10 mouse cellular contexts compared by ENCODE assay signal in the genomic region with DNA sequence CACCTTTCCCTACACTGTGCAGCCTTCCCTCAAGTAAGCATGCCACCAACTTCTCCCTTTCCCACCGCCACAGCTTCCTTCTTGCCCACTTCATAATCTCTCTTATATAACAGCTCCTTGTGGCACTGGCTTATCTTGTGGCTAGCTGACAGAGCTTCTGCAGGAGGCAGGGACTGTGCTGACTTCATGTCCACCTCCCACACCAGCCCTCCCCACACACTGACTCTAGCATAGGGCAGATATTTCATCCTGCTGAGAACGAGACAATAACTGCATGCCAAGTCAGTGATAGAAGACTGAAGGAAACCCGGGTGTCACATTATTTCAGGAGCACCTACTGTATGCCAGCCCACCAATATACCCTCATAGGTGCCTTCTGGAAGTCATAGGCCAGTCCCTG. TPM values are rescaled to one million over a fixed set of nuclear protein-coding genes. Genes with fewer than 3 reads are reported as not detected.
A peak's percentile ranks its signal among the peaks of the same experiment; 100 is the strongest.
DNase-seq lines count a peak whose midpoint lies in the region; ATAC-seq and TF ChIP-seq lines count a peak whose summit lies in the region.
"Had no signal": no experiment of that assay in that cellular context is flagged by ENCODE, and none has a peak within 500 bp of the region (broad histone marks: within the 10 kb centered on the region; RNA-seq: fewer than 3 reads in every experiment).

No protein-coding gene starts in this region.

- 0 out of 2 replicates have a peak overlapping the region, but pooled peaks have one; percentile 3 for H3K9ac ChIP-seq in intestine, postnatal 0 days (ENCODE audit: low read depth, low read length)
- H3K9ac ChIP-seq: midbrain, embryonic 12.5 days had no signal

- no peak for ATAC-seq in intestine, postnatal 0 days

- peak overlapping the region; percentile 84 for H3K27ac ChIP-seq in heart, embryonic 10.5 days
- peak overlapping the region; percentile 61 for H3K27ac ChIP-seq in spleen, adult 2 months (ENCODE audit: insufficient read depth, low read length)
- no peak overlapping the region; the same call in 1 of the 2 replicates for H3K27ac ChIP-seq in intestine, postnatal 0 days (ENCODE audit: low read depth, low read length)
- H3K27ac ChIP-seq: midbrain, embryonic 12.5 days had no signal

- 59% methylated on average over 3 of the region's 3 CpGs for WGBS in heart, embryonic 10.5 days
- 54% methylated on average over 3 of the region's 3 CpGs for WGBS in spleen, adult 2 months
- WGBS in intestine, postnatal 0 days: 65% methylated on average over 3 of the region's 3 CpGs

- H3K4me1 ChIP-seq in heart, embryonic 10.5 days: peaks cover 40% of the 10 kb centered on the region
- H3K4me1 ChIP-seq in spleen, adult 2 months (ENCODE audit: control insufficient read depth, insufficient read depth, insufficient read length): peaks cover 9% of the 10 kb centered on the region; the same call in 1 of the 2 replicates
- H3K4me1 ChIP-seq in intestine, postnatal 0 days (replicated peaks; ENCODE audit: control insufficient read depth, insufficient read depth, low read length): peaks cover 11% of the 10 kb centered on the region

- no peaks in the 10 kb centered on the region for H3K27me3 ChIP-seq in heart, embryonic 10.5 days (ENCODE audit: insufficient read depth, poor library complexity, severe bottlenecking)
- no peaks in the 10 kb centered on the region for H3K27me3 ChIP-seq in spleen, adult 2 months (ENCODE audit: control insufficient read depth, insufficient read depth, low read length)
- no peaks in the 10 kb centered on the region for H3K27me3 ChIP-seq in intestine, postnatal 0 days (replicated peaks; ENCODE audit: control insufficient read depth, insufficient read depth, low read length)
- H3K27me3 ChIP-seq: midbrain, embryonic 12.5 days had no signal

- no peak for TF ChIP-seq POLR2A in spleen, adult 2 months (IDR thresholded peaks at IDR 0.05; ENCODE audit: low read depth, low read length)

- peak overlapping the region; percentile 71 for H3K4me3 ChIP-seq in heart, embryonic 10.5 days
- peak overlapping the region; percentile 2; the same call in 1 of the 2 replicates for H3K4me3 ChIP-seq in spleen, adult 2 months (ENCODE audit: extremely low read depth, insufficient read depth, insufficient read length)
- no peak overlapping the region for H3K4me3 ChIP-seq in intestine, postnatal 0 days (ENCODE audit: low read depth, low read length)
- H3K4me3 ChIP-seq: midbrain, embryonic 12.5 days had no signal

- no peak for DNase-seq in heart, embryonic 10.5 days (ENCODE audit: low spot score)
- no peak for DNase-seq in heart, postnatal 10 days
- no peak for DNase-seq in spleen, adult 2 months (ENCODE audit: low read depth in 1 of 2, low spot score in 2 of 2)
- no peak for DNase-seq in spleen, postnatal 14 days (ENCODE audit: low spot score in 2 of 2)
- peak; percentile 81 for DNase-seq in testis, postnatal 14 days (ENCODE audit: low spot score)
- no peak for DNase-seq in right cerebral cortex, postnatal 4 days
- no peak for DNase-seq in right cerebral cortex, adult 2 months (ENCODE audit: low spot score in 2 of 2)
- DNase-seq: embryo, embryonic 11 days had no signal

- H3K4me2 ChIP-seq in intestine, postnatal 0 days (replicated peaks; ENCODE audit: low read depth): peak overlapping the region; percentile 89; the same call in 1 of the 2 replicates
- H3K4me2 ChIP-seq: midbrain, embryonic 12.5 days had no signal

- intact Hi-C loops in heart, postnatal 10 days (cut with DNase I): loop anchor here (5.0 kb wide), 1 partner anchor 153 kb away; a partner anchor contains a TSS

- no peaks in the 10 kb centered on the region for H3K9me3 ChIP-seq in heart, embryonic 10.5 days
- H3K9me3 ChIP-seq in intestine, postnatal 0 days (ENCODE audit: control insufficient read depth): no peaks in the 10 kb centered on the region
- H3K9me3 ChIP-seq: midbrain, embryonic 12.5 days had no signal

- peaks cover 40% of the 10 kb centered on the region for H3K36me3 ChIP-seq in heart, embryonic 10.5 days
- H3K36me3 ChIP-seq in spleen, adult 2 months (ENCODE audit: control insufficient read depth, insufficient read depth, low read length): peaks cover 24% of the 10 kb centered on the region
- H3K36me3 ChIP-seq in intestine, postnatal 0 days (ENCODE audit: control insufficient read depth, insufficient read depth): peaks cover 38% of the 10 kb centered on the region

- TF ChIP-seq CTCF in spleen, adult 2 months (IDR thresholded peaks at IDR 0.05; ENCODE audit: extremely low read depth, insufficient read depth, insufficient read length, insufficient replicate concordance): no peak
- TF ChIP-seq CTCF in intestine, postnatal 0 days (IDR thresholded peaks at IDR 0.05; ENCODE audit: low read depth): no peak

RNA-seq across cellular contexts. Expression of a gene that starts 4.2 kb away (rescaled TPM):
- polyA plus RNA-seq in heart, embryonic 10.5 days (2016; fragmentation: Nextera tagmentation; extraction: Ambion mirVana): 144 and 157 TPM in 2 replicates
- 10 to 100 TPM; 61.1 to 65.2 TPM for total RNA-seq in heart, postnatal 10 days (2021)
- 128 and 180 TPM in 2 replicates for polyA plus RNA-seq in spleen, adult 2 months (2012; rRNA removed)
- polyA plus RNA-seq in intestine, postnatal 0 days (2015; fragmentation: Nextera tagmentation; extraction: Ambion mirVana): 156 and 168 TPM in 2 replicates

RNA-seq across cellular contexts. Expression of a gene that starts 9.4 kb away (rescaled TPM):
- 72.1 and 87.4 TPM in 2 replicates for polyA plus RNA-seq in heart, embryonic 10.5 days (2016; fragmentation: Nextera tagmentation; extraction: Ambion mirVana)
- 10 to 100 TPM; 23.4 to 24.4 TPM for total RNA-seq in heart, postnatal 10 days (2021)
- polyA plus RNA-seq in spleen, adult 2 months (2012; rRNA removed): 6.1 and 8.4 TPM in 2 replicates
- polyA plus RNA-seq in intestine, postnatal 0 days (2015; fragmentation: Nextera tagmentation; extraction: Ambion mirVana): 38.0 TPM in 2 replicates

RNA-seq across cellular contexts. Expression of a gene that starts 9.7 kb away (rescaled TPM):
- polyA plus RNA-seq in heart, embryonic 10.5 days (2016; fragmentation: Nextera tagmentation; extraction: Ambion mirVana): 0.36 and 0.49 TPM in 2 replicates
- total RNA-seq in heart, postnatal 10 days (2021): under 1 TPM; 0.22 to 0.34 TPM
- polyA plus RNA-seq in spleen, adult 2 months (2012; rRNA removed): 0.11 TPM in 1 of 2 replicates, not detected in the other
- 0.27 TPM in 1 of 2 replicates, not detected in the other for polyA plus RNA-seq in intestine, postnatal 0 days (2015; fragmentation: Nextera tagmentation; extraction: Ambion mirVana)

RNA-seq across cellular contexts. Expression of a gene that starts 12.2 kb away (rescaled TPM):
- 7.0 and 10.1 TPM in 2 replicates for polyA plus RNA-seq in heart, embryonic 10.5 days (2016; fragmentation: Nextera tagmentation; extraction: Ambion mirVana)
- 1 to 10 TPM; 6.1 to 6.4 TPM for total RNA-seq in heart, postnatal 10 days (2021)
- polyA plus RNA-seq in spleen, adult 2 months (2012; rRNA removed): 1.9 and 2.3 TPM in 2 replicates
- polyA plus RNA-seq in intestine, postnatal 0 days (2015; fragmentation: Nextera tagmentation; extraction: Ambion mirVana): 125 and 145 TPM in 2 replicates

RNA-seq across cellular contexts. Expression of a gene that starts 35.6 kb away (rescaled TPM):
- 0.46 and 2.0 TPM in 2 replicates for polyA plus RNA-seq in heart, embryonic 10.5 days (2016; fragmentation: Nextera tagmentation; extraction: Ambion mirVana)
- under 1 TPM in 1 of 2 experiments, not detected in 1; 0.19 TPM for total RNA-seq in heart, postnatal 10 days (2021)
- 2.1 and 3.2 TPM in 2 replicates for polyA plus RNA-seq in spleen, adult 2 months (2012; rRNA removed)
- polyA plus RNA-seq in intestine, postnatal 0 days (2015; fragmentation: Nextera tagmentation; extraction: Ambion mirVana): 14.7 and 20.5 TPM in 2 replicates
